Mouse (Mus musculus) hindbrain, embryonic 11.5 days (tissue): ENCODE measurements around the gene S100a8. TPM values are rescaled to one million over a fixed set of nuclear protein-coding genes. Genes with fewer than 3 reads are reported as not detected.

Experiments
- ATAC-seq: fragments of 200-750 bp; cut with Nextera tagmentation; 2 replicates; pipeline ENCODE4 v1.8.0; 2017; ENCODE audit warnings: mild to moderate bottlenecking, moderate TSS enrichment, moderate library complexity; ENCODE audit not compliant: low FRiP score
- DNase-seq: peaks from one replicate; pipeline ENCODE4 v3.0.0-alpha.2; 2015; ENCODE audit warnings: low spot score
- H3K27ac ChIP-seq: fragments of 300-500 bp; sonication (generic); 2 replicates; pipeline ENCODE4 v1.5.1; 2014; ENCODE audit warnings: mild to moderate bottlenecking, low read depth, low read length
- H3K27me3 ChIP-seq: fragments of 300-500 bp; sonication (generic); 2 replicates; pipeline ENCODE4 v1.6.1; 2014; ENCODE audit warnings: mild to moderate bottlenecking, low read length, moderate library complexity, mixed read lengths; ENCODE audit not compliant: control insufficient read depth, insufficient read depth
- H3K36me3 ChIP-seq: fragments of 300-500 bp; sonication (generic); 2 replicates; pipeline ENCODE4 v1.6.1; 2014; ENCODE audit warnings: mild to moderate bottlenecking, low read length, moderate library complexity, mixed read lengths; ENCODE audit not compliant: control insufficient read depth, insufficient read depth
- H3K4me1 ChIP-seq: fragments of 300-500 bp; sonication (generic); replicated peaks from 2 replicates; pipeline ENCODE4 v1.6.1; 2014; ENCODE audit warnings: low read length, mixed read lengths; ENCODE audit not compliant: control insufficient read depth, insufficient read depth
- H3K4me2 ChIP-seq: fragments of 300-500 bp; sonication (generic); replicated peaks from 2 replicates; pipeline ENCODE4 v1.6.1; 2014; ENCODE audit warnings: mild to moderate bottlenecking, low read depth, low read length
- H3K4me3 ChIP-seq: fragments of 300-500 bp; sonication (generic); 2 replicates; pipeline ENCODE4 v1.5.1; 2014; ENCODE audit warnings: low read depth, low read length
- H3K9ac ChIP-seq: fragments of 300-500 bp; sonication (generic); 2 replicates; pipeline ENCODE4 v1.6.1; 2014; ENCODE audit warnings: low read depth, low read length
- H3K9me3 ChIP-seq: fragments of 300-500 bp; sonication (generic); 2 replicates; pipeline ENCODE4 v1.6.1; 2016; ENCODE audit warnings: low read length; ENCODE audit not compliant: control insufficient read depth
- WGBS: fragments of 180-500 bp; shearing (Covaris S2); extraction: QIAGEN DNeasy Blood & Tissue Kit; methylation state at CpG from one replicate; pipeline ENCODE4 v1.1.7; 2014; 5-methylcytosine and 5-hydroxymethylcytosine counted together
- polyA plus RNA-seq: library from polyadenylated mRNA; unstranded; fragments of >200 nt; fragmentation: Nextera tagmentation; extraction: Ambion mirVana; gene quantifications from 2 replicates; pipeline ENCODE4 v1.2.1, GENCODE M21; 2014

S100a8 gene
- polyA plus RNA-seq, 1 experiment from 2014 or later, result 2.8 TPM

DNA sequence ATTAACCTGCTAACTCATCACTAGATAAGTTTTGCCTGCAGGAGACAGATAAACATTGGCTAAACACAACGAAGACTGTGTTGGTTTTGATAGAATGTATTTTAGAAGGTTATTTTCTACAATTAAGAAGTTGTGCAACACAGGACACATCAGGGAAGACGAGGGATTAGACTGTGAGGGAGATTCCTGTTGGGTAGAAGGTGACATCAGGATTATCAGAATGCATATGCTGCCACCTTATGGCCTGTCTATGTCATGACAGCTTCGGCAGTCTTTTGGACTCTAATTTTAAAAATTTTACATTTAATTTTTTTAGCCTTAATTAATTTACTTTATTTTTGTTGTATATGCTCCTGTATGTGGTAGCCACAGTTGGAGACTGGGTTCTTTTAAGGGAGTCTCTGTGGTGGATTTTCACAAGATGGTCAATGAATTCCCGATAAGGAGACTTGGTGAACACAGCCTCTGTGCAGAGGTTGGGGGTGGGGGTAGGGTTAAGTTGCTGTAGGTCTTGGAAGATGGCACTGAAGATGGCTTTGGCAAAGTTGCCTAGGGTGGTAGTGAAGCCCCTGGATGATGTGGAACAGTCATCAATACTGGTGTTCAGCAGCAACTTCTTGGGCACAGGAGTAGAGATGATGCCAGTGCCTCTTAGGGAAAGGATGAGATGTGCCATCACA lies 39.9 kb downstream of the S100a8 start:
- ATAC-seq, result 0 out of 2 replicates have a peak, but pooled peaks have one; percentile 47
- no peaks in the 10 kb centered on the region for H3K27me3 ChIP-seq
- H3K9me3 ChIP-seq, result no peaks in the 10 kb centered on the region
- no peaks in the 10 kb centered on the region for H3K36me3 ChIP-seq
- no peak overlapping the region for H3K4me3 ChIP-seq
- DNase-seq, result peak; percentile 44
- WGBS, result 29% methylated on average over 4 of the region's 4 CpGs
- no peaks in the 10 kb centered on the region for H3K4me1 ChIP-seq
- no peak overlapping the region for H3K4me2 ChIP-seq
- H3K9ac ChIP-seq, result no peak overlapping the region
- no peak overlapping the region for H3K27ac ChIP-seq

- H3K4me1 ChIP-seq, result no peaks in the 10 kb centered on the region
- no peaks in the 10 kb centered on the region for H3K9me3 ChIP-seq
- no peaks in the 10 kb centered on the region for H3K27me3 ChIP-seq
- H3K9ac ChIP-seq, result no peak overlapping the region
- no peak overlapping the region for H3K27ac ChIP-seq
- H3K4me3 ChIP-seq, result no peak overlapping the region
- no peak overlapping the region for H3K4me2 ChIP-seq
- ATAC-seq (peak; percentile 56; the same call in 1 of the 2 replicates), DNase-seq (peak; percentile 88)
- WGBS, result 48% methylated on average over 12 of the region's 12 CpGs
- H3K36me3 ChIP-seq, result no peaks in the 10 kb centered on the region
Observed at GRCm38 (mm10) chr3:90709591-90710460, 41.0 kb downstream of the S100a8 start.

Other genes with a start within 250 kb of the S100a8 start
- gene Ints3, start 235.4 kb upstream of the S100a8 start, polyA plus RNA-seq, result 34.2 and 34.7 TPM in 2 replicates
- gene Npr1, start 203.1 kb upstream of the S100a8 start, polyA plus RNA-seq, result 2.5 and 3.7 TPM in 2 replicates
- 364 and 368 TPM in 2 replicates for gene Ilf2, start 192.9 kb upstream of the S100a8 start, polyA plus RNA-seq
- gene Snapin, start 177.9 kb upstream of the S100a8 start, polyA plus RNA-seq, result 72.3 and 77.9 TPM in 2 replicates
- 138 and 143 TPM in 2 replicates for gene Chtop, start 159.5 kb upstream of the S100a8 start, polyA plus RNA-seq
- 8.4 and 9.8 TPM in 2 replicates for gene S100a1, start 154.6 kb upstream of the S100a8 start, polyA plus RNA-seq
- 10.9 and 15.0 TPM in 2 replicates for gene S100a13, start 154.5 kb upstream of the S100a8 start, polyA plus RNA-seq
- gene S100a14, start 142.1 kb upstream of the S100a8 start, polyA plus RNA-seq, result not detected in 2 replicates
- 57.0 and 59.8 TPM in 2 replicates for gene S100a16, start 131.7 kb upstream of the S100a8 start, polyA plus RNA-seq
- gene S100a3, start 108.4 kb upstream of the S100a8 start, polyA plus RNA-seq, result 0.39 TPM in 1 of 2 replicates, not detected in the other
- not detected in 2 replicates for gene S100a2, start 78.7 kb upstream of the S100a8 start, polyA plus RNA-seq
- gene Gm42674, start 67.1 kb upstream of the S100a8 start, polyA plus RNA-seq, result not detected in 2 replicates
- 0.91 and 1.4 TPM in 2 replicates for gene S100a4, start 65.2 kb upstream of the S100a8 start, polyA plus RNA-seq
- not detected in 2 replicates for gene S100a5, start 60.5 kb upstream of the S100a8 start, polyA plus RNA-seq
- gene S100a6, start 56.1 kb upstream of the S100a8 start, polyA plus RNA-seq, result 23.5 and 25.9 TPM in 2 replicates
- gene S100a7a, start 15.0 kb upstream of the S100a8 start, polyA plus RNA-seq, result not detected in 2 replicates
- 0.86 and 3.1 TPM in 2 replicates for gene S100a9, start 26.7 kb downstream of the S100a8 start, polyA plus RNA-seq
- not detected in 2 replicates for gene Pglyrp4, start 57.9 kb downstream of the S100a8 start, polyA plus RNA-seq
- not detected in 2 replicates for gene Gm5849, start 108.9 kb downstream of the S100a8 start, polyA plus RNA-seq